Mouse (Mus musculus): Measurements from ENCODE around the gene Rab5c.
A peak's percentile ranks its signal among the peaks of the same experiment; 100 is the strongest.

The Rab5c gene

GRCm38 (mm10) chr11:100738066-100738604 is at the start of gene Rab5c:
Rab5c (minus strand) TSS chr11:100738215.
- DNase-seq (ENCODE audit: low read depth in 2 of 2, low spot score in 2 of 2) = peak; percentile 97 to 99

DNA sequence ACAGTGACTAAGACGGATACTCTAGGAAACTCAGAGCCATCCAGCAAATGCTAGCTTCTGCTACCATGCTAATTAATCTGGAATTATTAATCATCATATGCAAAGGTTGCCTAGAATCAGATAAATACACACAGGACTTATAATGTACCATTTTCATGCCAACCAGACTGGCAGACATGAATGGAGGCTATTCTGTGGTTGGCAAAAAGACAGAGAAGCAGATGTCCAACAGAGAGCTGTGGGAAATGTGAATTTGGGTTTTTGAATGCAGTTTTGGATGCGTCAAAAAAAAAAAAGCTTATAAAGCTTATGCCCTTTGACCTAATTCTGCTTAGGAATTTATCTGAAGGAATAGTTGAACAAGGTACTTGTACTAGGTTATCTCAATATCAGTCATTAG is 47.8 kb upstream of the Rab5c start:
- DNase-seq (ENCODE audit: low read depth in 2 of 2, low spot score in 2 of 2) = no peak

GRCm38 (mm10) chr11:100784286-100784685 is 46.3 kb upstream of the Rab5c start:
- no peak for DNase-seq (ENCODE audit: low read depth in 2 of 2, low spot score in 2 of 2)

GRCm38 (mm10) chr11:100782568-100782967 is 44.6 kb upstream of the Rab5c start:
- no peak for DNase-seq (ENCODE audit: low read depth in 2 of 2, low spot score in 2 of 2)

GRCm38 (mm10) chr11:100781763-100782475 is 43.9 kb upstream of the Rab5c start:
- no peak for DNase-seq (ENCODE audit: low read depth in 2 of 2, low spot score in 2 of 2)

DNA sequence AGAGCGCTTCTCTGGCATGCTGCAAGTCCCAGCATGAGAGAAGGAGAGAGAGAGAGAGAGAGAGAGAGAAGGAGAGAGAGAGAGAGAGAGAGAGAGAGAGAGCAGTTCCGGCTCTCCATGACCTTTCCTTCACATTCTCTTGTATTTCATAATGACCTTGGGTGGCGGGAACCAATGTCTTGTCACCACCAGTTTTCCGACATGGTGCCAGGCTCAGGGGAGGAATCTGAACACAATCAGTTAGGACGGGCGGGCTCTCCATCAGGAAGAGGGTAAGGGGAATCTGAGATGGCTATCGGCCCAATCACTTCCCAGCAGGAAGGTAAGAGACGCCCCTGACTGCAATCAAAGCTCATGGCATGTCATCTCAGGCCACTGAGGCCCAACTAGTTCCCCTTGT is 42.2 kb upstream of the Rab5c start:
- DNase-seq (ENCODE audit: low read depth in 2 of 2, low spot score in 2 of 2) = no peak

DNA sequence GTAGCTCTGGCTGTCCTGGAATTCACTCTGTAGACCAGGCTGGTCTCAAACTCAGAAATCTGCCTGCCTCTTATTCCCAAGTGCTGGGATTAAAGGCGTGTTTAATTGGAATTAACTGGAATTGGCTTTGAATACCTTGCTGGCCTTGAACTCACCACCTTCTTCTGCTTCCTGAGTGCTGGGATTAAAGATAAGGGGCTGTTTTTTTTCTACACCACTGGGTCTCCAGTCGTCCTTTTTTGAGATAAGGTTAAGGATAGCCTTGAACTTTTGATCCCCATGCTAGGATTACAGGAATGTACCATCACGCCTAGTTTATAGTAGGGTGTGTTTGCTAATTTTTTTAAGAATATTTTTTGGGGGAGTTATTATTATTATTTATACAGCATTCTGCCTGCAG is 40.1 kb upstream of the Rab5c start:
- no peak for DNase-seq (ENCODE audit: low read depth in 2 of 2, low spot score in 2 of 2)

- no peak for DNase-seq (ENCODE audit: low read depth in 2 of 2, low spot score in 2 of 2)
Measured at GRCm38 (mm10) chr11:100775921-100776320, 37.9 kb upstream of the Rab5c start.

DNA sequence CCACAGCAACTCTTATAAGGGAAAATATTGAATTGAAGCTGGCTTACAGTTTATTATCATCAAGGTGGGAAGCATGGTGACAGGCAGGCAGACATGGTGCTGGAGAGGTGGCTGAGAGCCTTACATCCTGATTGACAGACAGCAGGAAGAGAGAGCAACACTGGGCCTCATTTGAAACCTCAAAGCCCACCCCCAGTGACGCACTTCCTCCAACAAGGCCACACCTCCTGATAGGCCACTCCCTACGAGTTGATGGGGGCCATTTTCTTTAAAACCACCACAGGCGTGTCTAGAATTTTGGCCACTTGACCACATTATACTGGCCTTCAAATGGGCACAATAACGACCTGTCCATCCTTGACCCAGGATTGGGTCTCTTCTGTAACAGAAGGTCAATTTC is 36.2 kb upstream of the Rab5c start:
- DNase-seq (ENCODE audit: low read depth in 2 of 2, low spot score in 2 of 2) = no peak

DNA sequence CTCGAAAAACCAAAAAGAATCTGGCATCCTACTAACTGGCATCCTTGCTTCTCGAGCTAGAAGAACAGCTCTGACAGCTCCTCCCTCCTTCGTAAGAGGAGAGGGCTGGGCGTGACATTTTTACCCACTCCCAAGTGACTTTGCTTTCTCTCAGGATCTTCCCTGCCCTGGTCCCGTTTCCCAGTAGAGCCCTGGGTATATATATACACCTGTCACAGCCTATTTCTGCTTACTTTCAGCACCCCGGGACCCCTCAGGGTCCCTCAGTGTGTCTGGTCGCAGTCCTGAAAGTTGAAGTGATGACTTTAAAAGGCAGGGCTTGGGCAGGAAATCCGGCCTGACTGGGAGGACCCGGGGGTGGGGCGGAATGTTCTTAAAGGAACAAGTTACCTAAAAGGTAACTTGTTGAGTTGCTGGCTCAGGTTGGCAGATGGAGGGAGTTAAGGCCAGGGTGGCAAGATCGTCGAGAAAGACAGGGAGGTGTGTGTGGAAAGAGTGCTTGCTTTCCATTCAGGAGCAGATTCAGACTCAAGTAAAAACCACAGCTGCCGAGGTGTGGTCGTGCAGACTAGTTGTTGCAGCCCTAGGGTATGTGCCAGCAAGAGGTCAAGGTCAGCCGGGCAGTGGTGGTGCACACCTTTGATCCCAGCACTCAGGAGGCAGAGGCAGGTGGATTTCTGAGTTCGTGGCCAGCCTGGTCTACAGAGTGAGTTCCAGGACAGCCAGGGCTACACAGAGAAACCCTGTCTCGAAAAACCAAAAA is 32.8 kb upstream of the Rab5c start, which contains the start of gene Ghdc:
Gene Ghdc, minus strand, starts transcription at position 312 of the 763 bp plus-strand sequence.
- DNase-seq (ENCODE audit: low read depth in 2 of 2, low spot score in 2 of 2) = peak; percentile 56 to 74

DNA sequence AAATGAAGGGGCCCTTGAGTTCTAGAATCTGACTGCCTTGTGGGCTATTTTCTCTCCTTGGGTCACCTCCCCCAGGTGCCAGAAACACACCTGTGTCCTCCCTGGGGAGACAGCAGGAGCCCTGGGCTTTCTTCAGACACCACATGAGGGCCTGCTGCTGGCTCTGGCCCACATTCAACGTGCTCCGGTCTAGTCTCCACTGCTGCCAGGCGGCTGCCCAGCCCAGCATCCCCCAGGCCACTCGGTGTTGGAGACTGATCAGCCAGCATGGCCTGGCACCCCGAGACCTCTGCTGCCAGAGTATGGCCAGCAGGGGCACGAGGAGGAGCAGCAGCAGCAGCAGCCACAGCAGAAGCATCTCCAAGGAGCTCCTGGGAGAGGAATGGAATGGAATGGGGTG is 32.0 kb upstream of the Rab5c start:
- DNase-seq (ENCODE audit: low read depth in 2 of 2, low spot score in 2 of 2) = no peak

DNA sequence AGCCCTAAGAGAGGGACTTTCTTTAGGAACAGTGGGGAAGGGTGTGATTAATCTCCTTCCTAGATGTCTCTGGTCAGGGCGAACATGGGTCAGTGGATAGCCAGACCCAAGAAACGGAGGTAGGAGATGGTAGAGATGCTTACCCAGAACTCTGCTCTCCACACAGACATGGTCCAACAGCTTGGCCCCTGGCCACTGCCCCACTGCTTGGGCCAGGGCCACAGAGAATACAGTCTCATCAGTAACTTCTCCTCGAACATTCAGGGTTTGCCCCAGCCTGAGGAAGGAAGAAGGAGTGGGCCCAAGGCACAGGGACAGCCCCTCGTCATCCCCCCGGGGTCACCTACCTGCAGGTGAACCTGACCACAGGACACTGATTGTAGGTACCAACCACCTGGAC is 29.9 kb upstream of the Rab5c start:
- no peak for DNase-seq (ENCODE audit: low read depth in 2 of 2, low spot score in 2 of 2)

DNA sequence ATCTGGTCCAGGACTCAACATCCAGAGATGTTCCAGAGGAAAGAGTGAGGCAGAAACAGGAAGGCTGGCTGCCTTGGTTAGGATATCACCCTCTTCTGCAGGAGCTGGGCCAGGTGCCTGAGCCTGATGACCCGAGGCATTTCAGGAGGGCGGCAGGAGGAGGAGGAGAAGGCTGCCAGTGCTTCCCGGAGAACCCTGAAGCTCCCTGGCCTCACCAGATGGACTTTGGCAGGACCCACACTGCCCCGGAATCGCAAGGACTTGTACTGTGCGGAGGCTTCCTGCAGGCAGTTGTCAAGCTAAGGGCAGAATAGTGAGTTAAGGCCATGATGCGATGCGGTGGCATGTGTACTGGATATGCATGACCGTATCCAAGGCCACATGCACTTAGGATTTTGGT is 28.7 kb upstream of the Rab5c start:
- DNase-seq (ENCODE audit: low read depth in 2 of 2, low spot score in 2 of 2) = no peak

DNA sequence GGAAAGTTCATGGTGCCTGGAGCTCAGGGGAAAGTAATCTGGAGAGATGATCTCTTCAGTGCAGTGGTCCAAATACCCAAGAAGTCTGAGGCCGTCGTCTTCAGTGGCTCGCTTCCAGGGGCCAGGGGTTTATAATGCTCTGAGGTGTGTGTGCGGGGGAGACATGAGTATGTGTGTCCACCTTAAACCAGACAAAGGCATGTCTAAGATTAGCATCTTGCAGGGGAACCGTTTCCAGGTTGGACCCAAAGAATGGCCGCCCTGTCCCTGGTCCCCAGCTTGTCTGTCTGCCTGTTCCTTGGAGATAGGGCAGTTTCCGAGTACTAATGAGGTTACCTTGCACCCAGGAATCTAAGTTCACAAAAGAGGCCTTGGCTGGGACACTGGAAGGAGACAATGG is 24.8 kb upstream of the Rab5c start, which contains the start of gene Hcrt:
Gene Hcrt, minus strand, starts transcription at position 101 of the 400 bp plus-strand sequence.
- no peak for DNase-seq (ENCODE audit: low read depth in 2 of 2, low spot score in 2 of 2)

DNA sequence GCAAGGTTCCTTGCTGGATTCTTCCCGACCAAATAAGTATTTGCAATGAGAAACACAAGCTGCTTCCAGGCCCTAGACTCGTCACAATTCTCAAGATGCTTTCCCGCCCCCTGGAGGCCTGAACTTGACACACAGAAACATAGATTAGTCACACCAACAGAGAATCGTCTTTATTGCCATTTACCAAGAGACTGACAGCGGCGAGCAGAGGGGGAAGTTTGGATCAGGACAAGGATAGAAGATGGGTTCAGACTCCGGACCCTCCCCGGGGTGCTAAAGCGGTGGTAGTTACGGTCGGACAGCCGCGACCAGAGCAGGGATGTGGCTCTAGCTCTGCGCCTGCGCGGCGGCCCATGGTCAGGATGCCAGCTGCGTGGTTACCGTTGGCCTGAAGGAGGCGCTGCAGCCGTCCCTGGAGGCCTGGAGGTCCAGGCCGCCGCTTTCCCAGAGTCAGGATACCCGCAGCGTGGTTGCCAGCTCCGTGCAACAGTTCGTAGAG is 23.6 kb upstream of the Rab5c start:
- peak; percentile 66 to 86 for DNase-seq (ENCODE audit: low read depth in 2 of 2, low spot score in 2 of 2)

DNA sequence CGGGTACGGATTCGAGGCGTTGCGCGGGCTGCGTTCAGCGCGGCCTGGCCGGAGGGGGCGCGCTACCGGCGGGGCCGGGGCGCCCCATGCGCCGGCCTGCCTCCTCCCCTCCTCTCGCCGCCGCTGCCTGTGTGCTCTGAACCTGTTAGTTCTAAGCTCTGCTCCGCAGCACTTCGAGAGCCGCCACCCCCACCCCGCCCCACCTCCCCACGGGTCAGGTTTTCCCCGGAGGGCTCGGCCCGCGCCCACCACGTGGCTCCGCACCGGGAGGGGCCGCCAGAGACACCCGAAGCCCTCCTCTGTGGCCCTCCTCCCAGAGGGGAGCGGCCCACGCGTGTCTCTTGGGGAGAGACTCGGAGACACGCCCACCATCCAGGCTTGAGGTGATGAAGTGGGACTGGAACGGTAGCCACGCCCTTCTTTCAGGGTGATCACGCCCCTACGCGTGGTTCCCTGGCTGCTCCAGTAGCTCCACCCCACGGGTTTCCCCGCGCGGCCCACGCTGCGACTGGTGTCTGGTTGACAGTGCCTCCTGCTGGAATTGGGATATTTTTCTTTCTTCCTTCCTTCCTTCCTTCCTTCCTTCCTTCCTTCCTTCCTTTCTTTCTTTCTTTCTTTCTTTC is 21.7 kb upstream of the Rab5c start, which contains the start of gene Kcnh4:
Gene Kcnh4, minus strand, starts transcription at position 332 of the 623 bp plus-strand sequence.
- peak; percentile 65 to 74 for DNase-seq (ENCODE audit: low read depth in 2 of 2, low spot score in 2 of 2)

- DNase-seq (ENCODE audit: low read depth in 2 of 2, low spot score in 2 of 2) = peak in 1 of 2 experiments; percentile 40
Measured at GRCm38 (mm10) chr11:100758707-100759610, 20.9 kb upstream of the Rab5c start.

- DNase-seq (ENCODE audit: low read depth in 2 of 2, low spot score in 2 of 2) = no peak
Measured at GRCm38 (mm10) chr11:100757566-100757965, 19.6 kb upstream of the Rab5c start.

DNA sequence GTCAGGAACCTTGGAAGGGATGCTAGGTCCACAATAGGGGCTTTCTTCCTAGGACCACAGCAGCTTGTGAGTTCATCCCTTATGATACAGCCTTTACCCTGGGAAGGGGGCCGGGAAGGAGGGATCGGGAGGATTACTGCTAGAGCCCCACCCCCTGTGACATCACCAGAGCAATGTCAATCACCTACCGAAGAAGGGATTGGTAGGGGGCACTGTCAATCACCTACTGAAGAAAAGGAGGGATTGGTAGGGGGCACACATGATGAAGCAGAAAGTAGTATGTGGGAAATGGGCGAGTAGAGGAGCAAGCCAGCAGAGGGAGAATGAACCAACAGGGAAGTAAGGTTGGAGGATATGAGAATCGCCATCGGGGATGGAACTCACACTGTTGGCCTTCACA is 18.5 kb upstream of the Rab5c start:
- no peak for DNase-seq (ENCODE audit: low read depth in 2 of 2, low spot score in 2 of 2)

DNA sequence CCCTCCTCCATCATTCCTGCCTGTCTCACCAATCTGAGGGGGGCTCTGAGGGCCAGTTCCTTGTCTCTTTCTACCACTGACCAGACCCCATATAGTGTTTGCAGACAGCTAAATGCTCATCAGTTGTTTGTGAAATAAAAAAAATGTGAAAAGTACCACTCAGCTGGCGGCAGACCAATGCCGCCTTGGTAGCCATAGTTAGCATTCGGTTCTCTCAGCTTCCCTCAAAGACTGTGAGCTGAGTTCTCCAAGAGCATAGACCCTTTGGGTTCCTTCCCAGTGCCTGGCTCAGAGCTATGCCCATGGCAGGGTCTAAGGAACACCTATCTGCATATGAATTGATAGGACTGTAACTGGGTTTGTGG is 16.7 kb upstream of the Rab5c start:
- DNase-seq (ENCODE audit: low read depth in 2 of 2, low spot score in 2 of 2) = no peak
